Mouse (Mus musculus): ENCODE measurements around the gene Sbf2. TPM values are rescaled to one million over a fixed set of nuclear protein-coding genes. Genes with fewer than 3 reads are reported as not detected.
A peak's percentile ranks its signal among the peaks of the same experiment; 100 is the strongest.

The Sbf2 gene
- polyA plus RNA-seq, 1 experiment from 2014 or later: 31.6 TPM

DNA sequence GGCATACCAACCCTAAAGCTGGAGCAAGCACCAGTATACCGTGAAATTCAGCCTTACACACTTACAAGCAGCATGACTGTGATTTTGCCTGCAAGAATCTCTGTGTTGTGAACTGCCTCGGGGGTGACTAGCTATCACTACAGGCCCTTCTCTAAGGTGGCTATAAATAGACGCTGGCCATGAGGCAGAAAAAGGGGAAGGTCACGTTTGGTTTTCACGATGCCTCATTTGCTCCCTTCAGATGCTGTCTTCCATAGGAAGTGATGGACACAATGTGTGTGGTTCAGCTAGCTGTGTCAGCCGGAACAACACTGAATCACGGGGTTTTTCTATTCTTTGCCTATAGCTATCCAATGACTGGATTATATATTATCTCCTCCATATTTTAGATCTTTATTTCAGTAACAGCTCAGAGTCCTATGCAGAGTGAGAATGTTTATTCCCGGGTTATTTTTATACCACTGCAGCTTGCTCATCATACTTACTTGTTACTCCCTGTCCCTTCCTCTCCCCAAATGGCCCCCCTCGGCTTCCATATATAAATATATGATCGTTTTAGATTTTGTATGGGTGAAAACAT, 235.3 kb downstream of the Sbf2 start:
- Histone ChIP-seq H3K4me2 (no peak overlapping the region), H3K36me3 (peaks cover 12% of the 10 kb centered on the region), H3K4me1 (no peaks in the 10 kb centered on the region), H3K4me3 (no peak overlapping the region), H3K9ac (no peak overlapping the region), H3K27ac (no peak overlapping the region), H3K27me3 (no peaks in the 10 kb centered on the region), H3K9me3 (no peaks in the 10 kb centered on the region)
- WGBS: 66% methylated on average over 10 of the region's 10 CpGs
- ATAC-seq (ENCODE audit: insufficient number of reproducible peaks, insufficient read depth, low FRiP score, low TSS enrichment, low read depth): no peak

- no peak for ATAC-seq (ENCODE audit: insufficient number of reproducible peaks, insufficient read depth, low FRiP score, low TSS enrichment, low read depth)
- Histone ChIP-seq H3K4me2 (no peak overlapping the region), H3K36me3 (peaks cover 49% of the 10 kb centered on the region), H3K27ac (no peak overlapping the region), H3K27me3 (no peaks in the 10 kb centered on the region), H3K9ac (no peak overlapping the region), H3K4me3 (no peak overlapping the region), H3K9me3 (no peaks in the 10 kb centered on the region), H3K4me1 (no peaks in the 10 kb centered on the region)
- 79% methylated on average over 4 of the region's 4 CpGs for WGBS
Measured at GRCm38 (mm10) chr7:110372529-110372928, 242.2 kb downstream of the Sbf2 start.

GRCm38 (mm10) chr7:110362005-110362404, 252.7 kb downstream of the Sbf2 start:
- 91% methylated on average over 11 of the region's 11 CpGs for WGBS
- H3K9me3 ChIP-seq: no peaks in the 10 kb centered on the region
- H3K9ac ChIP-seq: no peak overlapping the region
- ATAC-seq (ENCODE audit: insufficient number of reproducible peaks, insufficient read depth, low FRiP score, low TSS enrichment, low read depth): no peak
- peaks cover 40% of the 10 kb centered on the region for H3K36me3 ChIP-seq
- no peak overlapping the region for H3K4me2 ChIP-seq
- no peaks in the 10 kb centered on the region for H3K4me1 ChIP-seq
- H3K27ac ChIP-seq: no peak overlapping the region
- no peak overlapping the region for H3K4me3 ChIP-seq
- H3K27me3 ChIP-seq: no peaks in the 10 kb centered on the region

- WGBS: 87% methylated on average over 1 of the region's 1 CpGs
- H3K4me3 ChIP-seq: no peak overlapping the region
- no peak overlapping the region for H3K9ac ChIP-seq
- peaks cover 36% of the 10 kb centered on the region for H3K36me3 ChIP-seq
- no peaks in the 10 kb centered on the region for H3K4me1 ChIP-seq
- ATAC-seq (ENCODE audit: insufficient number of reproducible peaks, insufficient read depth, low FRiP score, low TSS enrichment, low read depth): no peak
- H3K27ac ChIP-seq: no peak overlapping the region
- no peaks in the 10 kb centered on the region for H3K9me3 ChIP-seq
- no peaks in the 10 kb centered on the region for H3K27me3 ChIP-seq
- H3K4me2 ChIP-seq: no peak overlapping the region
Measured at GRCm38 (mm10) chr7:110361516-110361915, 253.2 kb downstream of the Sbf2 start.

GRCm38 (mm10) chr7:110359391-110359790, 255.3 kb downstream of the Sbf2 start:
- H3K4me2 ChIP-seq: no peak overlapping the region
- H3K4me1 ChIP-seq: no peaks in the 10 kb centered on the region
- no peak for ATAC-seq (ENCODE audit: insufficient number of reproducible peaks, insufficient read depth, low FRiP score, low TSS enrichment, low read depth)
- no peak overlapping the region for H3K9ac ChIP-seq
- WGBS: 96% methylated on average over 2 of the region's 2 CpGs
- no peaks in the 10 kb centered on the region for H3K27me3 ChIP-seq
- H3K9me3 ChIP-seq: no peaks in the 10 kb centered on the region
- peaks cover 19% of the 10 kb centered on the region for H3K36me3 ChIP-seq
- H3K27ac ChIP-seq: no peak overlapping the region
- H3K4me3 ChIP-seq: no peak overlapping the region

- no peaks in the 10 kb centered on the region for H3K27me3 ChIP-seq
- H3K36me3 ChIP-seq: peaks cover 16% of the 10 kb centered on the region
- H3K9me3 ChIP-seq: no peaks in the 10 kb centered on the region
- no peaks in the 10 kb centered on the region for H3K4me1 ChIP-seq
- no peak overlapping the region for H3K9ac ChIP-seq
- WGBS: 90% methylated on average over 2 of the region's 2 CpGs
- ATAC-seq (ENCODE audit: insufficient number of reproducible peaks, insufficient read depth, low FRiP score, low TSS enrichment, low read depth): no peak
- H3K27ac ChIP-seq: no peak overlapping the region
- no peak overlapping the region for H3K4me3 ChIP-seq
- no peak overlapping the region for H3K4me2 ChIP-seq
Measured at GRCm38 (mm10) chr7:110353971-110354370, 260.8 kb downstream of the Sbf2 start.

GRCm38 (mm10) chr7:110347250-110347649, 267.5 kb downstream of the Sbf2 start:
- Histone ChIP-seq H3K27ac (no peak overlapping the region), H3K4me1 (no peaks in the 10 kb centered on the region), H3K9me3 (no peaks in the 10 kb centered on the region), H3K4me2 (no peak overlapping the region), H3K27me3 (no peaks in the 10 kb centered on the region), H3K36me3 (peaks cover 12% of the 10 kb centered on the region), H3K9ac (no peak overlapping the region), H3K4me3 (no peak overlapping the region)
- WGBS: 81% methylated on average over 1 of the region's 1 CpGs
- no peak for ATAC-seq (ENCODE audit: insufficient number of reproducible peaks, insufficient read depth, low FRiP score, low TSS enrichment, low read depth)

GRCm38 (mm10) chr7:110337601-110338000, 277.1 kb downstream of the Sbf2 start:
- no peak for ATAC-seq (ENCODE audit: insufficient number of reproducible peaks, insufficient read depth, low FRiP score, low TSS enrichment, low read depth)
- Histone ChIP-seq H3K4me3 (no peak overlapping the region), H3K4me2 (no peak overlapping the region), H3K4me1 (no peaks in the 10 kb centered on the region), H3K36me3 (peaks cover 44% of the 10 kb centered on the region), H3K27me3 (no peaks in the 10 kb centered on the region), H3K27ac (no peak overlapping the region), H3K9me3 (no peaks in the 10 kb centered on the region), H3K9ac (no peak overlapping the region)
- 90% methylated on average over 4 of the region's 4 CpGs for WGBS

DNA sequence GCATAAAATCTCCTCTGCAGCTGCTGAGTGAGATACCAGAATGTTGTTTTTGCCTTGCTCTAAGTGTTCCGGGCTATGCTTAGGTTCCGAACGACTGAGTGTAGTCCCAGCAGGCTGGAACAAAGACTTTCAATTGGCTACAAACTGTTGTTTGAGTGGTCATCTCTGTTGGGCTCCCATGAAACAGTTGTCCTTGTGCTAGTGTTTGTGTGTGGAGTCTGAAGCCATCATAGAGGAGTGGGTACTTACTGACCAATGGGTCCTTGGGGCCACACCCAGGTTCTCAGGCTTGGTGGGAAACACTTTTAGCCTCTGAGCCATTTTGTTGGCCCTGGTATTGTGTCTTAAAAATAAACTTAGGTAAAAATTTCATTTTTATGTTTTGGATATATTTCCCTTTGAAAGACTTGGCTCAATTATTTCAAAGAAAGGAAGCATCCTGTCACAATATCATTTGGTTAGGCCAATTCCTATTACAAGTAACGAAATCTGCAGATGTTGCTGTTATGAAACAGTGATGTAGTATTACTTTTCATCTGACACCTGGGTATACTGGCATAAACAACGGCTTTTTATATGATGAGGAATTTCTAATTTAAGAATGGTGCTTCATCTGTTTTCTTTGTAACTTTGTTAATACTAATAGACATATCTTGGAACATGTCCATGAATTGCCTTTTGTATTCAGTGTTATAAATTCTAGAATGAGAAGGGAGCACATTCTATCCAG, 289.2 kb downstream of the Sbf2 start:
- Histone ChIP-seq H3K4me1 (no peaks in the 10 kb centered on the region), H3K9me3 (no peaks in the 10 kb centered on the region), H3K36me3 (peaks cover 66% of the 10 kb centered on the region), H3K27me3 (no peaks in the 10 kb centered on the region), H3K9ac (no peak overlapping the region), H3K4me3 (no peak overlapping the region), H3K27ac (no peak overlapping the region), H3K4me2 (no peak overlapping the region)
- ATAC-seq (ENCODE audit: insufficient number of reproducible peaks, insufficient read depth, low FRiP score, low TSS enrichment, low read depth): no peak
- WGBS: 93% methylated on average over 5 of the region's 5 CpGs

GRCm38 (mm10) chr7:110324852-110325251, 289.9 kb downstream of the Sbf2 start:
- peaks cover 70% of the 10 kb centered on the region for H3K36me3 ChIP-seq
- H3K9ac ChIP-seq: no peak overlapping the region
- H3K9me3 ChIP-seq: no peaks in the 10 kb centered on the region
- no peak for ATAC-seq (ENCODE audit: insufficient number of reproducible peaks, insufficient read depth, low FRiP score, low TSS enrichment, low read depth)
- no peaks in the 10 kb centered on the region for H3K27me3 ChIP-seq
- WGBS: 97% methylated on average over 1 of the region's 1 CpGs
- no peak overlapping the region for H3K4me3 ChIP-seq
- H3K4me1 ChIP-seq: no peaks in the 10 kb centered on the region
- H3K4me2 ChIP-seq: no peak overlapping the region
- no peak overlapping the region for H3K27ac ChIP-seq

GRCm38 (mm10) chr7:110321106-110321505, 293.6 kb downstream of the Sbf2 start:
- no peak overlapping the region for H3K27ac ChIP-seq
- H3K27me3 ChIP-seq: no peaks in the 10 kb centered on the region
- no peak for ATAC-seq (ENCODE audit: insufficient number of reproducible peaks, insufficient read depth, low FRiP score, low TSS enrichment, low read depth)
- H3K36me3 ChIP-seq: peaks cover 51% of the 10 kb centered on the region
- H3K9me3 ChIP-seq: no peaks in the 10 kb centered on the region
- H3K4me1 ChIP-seq: no peaks in the 10 kb centered on the region
- H3K4me3 ChIP-seq: no peak overlapping the region
- no peak overlapping the region for H3K9ac ChIP-seq
- 75% methylated on average over 5 of the region's 5 CpGs for WGBS
- no peak overlapping the region for H3K4me2 ChIP-seq

GRCm38 (mm10) chr7:110318971-110319519, 295.7 kb downstream of the Sbf2 start:
- ATAC-seq (ENCODE audit: insufficient number of reproducible peaks, insufficient read depth, low FRiP score, low TSS enrichment, low read depth): no peak
- peak overlapping the region; percentile 22; the same call in 1 of the 2 replicates for H3K27ac ChIP-seq
- no peak overlapping the region for H3K4me2 ChIP-seq
- no peaks in the 10 kb centered on the region for H3K9me3 ChIP-seq
- peaks cover 49% of the 10 kb centered on the region for H3K36me3 ChIP-seq
- H3K4me3 ChIP-seq: no peak overlapping the region
- no peaks in the 10 kb centered on the region for H3K4me1 ChIP-seq
- WGBS: 69% methylated on average over 6 of the region's 6 CpGs
- H3K27me3 ChIP-seq: no peaks in the 10 kb centered on the region
- no peak overlapping the region for H3K9ac ChIP-seq

Data from embryonic facial prominence, embryonic 13.5 days (tissue).